Mouse (Mus musculus): ENCODE data around the gene Fbxl19. TPM values are rescaled to one million over a fixed set of nuclear protein-coding genes. Genes with fewer than 3 reads are reported as not detected.

The Fbxl19 gene
- polyA plus RNA-seq, 1 experiment from 2014 or later, result 6.2 TPM

DNA sequence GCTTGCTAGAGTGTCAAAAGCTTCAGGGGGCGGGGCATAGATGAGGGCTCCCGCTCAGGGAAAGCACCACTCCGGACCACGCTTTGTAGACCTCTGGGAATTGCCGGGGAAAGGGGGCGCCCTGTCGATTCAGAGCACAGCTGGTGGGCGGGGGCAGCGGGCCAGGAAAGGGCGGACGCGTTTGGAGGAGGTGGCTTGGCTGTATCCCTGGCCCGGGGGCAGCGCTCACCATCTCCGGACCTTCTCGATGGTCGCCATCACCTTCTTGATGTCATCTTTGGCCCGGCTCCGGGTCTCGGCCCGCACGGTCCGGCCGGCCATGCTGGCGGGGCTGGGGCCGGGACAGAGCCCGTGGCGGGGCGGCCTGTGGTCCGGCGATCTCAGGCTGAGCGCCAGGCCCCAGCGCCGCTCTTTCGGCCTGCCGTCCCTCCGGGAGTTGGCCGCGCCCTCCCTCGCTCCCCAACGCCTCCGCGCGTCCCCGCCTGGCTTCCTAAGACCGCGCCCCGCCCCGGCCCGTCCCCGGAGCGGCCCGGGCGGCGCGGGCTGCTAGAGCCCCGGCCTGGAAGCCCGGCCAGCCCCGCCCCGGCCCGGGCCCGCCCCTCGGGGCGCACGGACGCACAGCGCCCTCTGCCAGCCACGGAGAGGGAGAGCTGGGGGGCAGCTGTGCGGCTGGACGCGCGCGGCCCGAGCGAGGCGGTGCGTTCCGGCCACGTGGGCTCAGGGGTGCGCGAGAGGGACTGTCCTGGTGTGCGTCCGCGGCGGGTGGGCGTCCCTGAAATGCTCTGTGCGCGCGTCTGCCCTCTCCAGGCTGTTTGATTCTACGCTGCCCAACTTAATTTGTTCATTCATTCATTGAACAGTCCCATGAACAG lies 35.9 kb upstream of the Fbxl19 start, which contains the start of gene Bcl7c:
Gene Bcl7c (minus strand): TSS at position 727 of the 872 bp plus-strand sequence.
- H3K4me3 ChIP-seq (ENCODE audit: low read length), result peak within 1 kb of the TSS; percentile 70
- H3K27ac ChIP-seq (ENCODE audit: low read depth, low read length), result peak within 1 kb of the TSS; percentile 98
- no peaks in the 10 kb centered on the region for H3K27me3 ChIP-seq (ENCODE audit: control insufficient read depth, insufficient read depth, low read length)
- ATAC-seq (ENCODE audit: low FRiP score, low TSS enrichment), result peak; percentile 87
- H3K9ac ChIP-seq (ENCODE audit: low read depth, low read length), result peak within 1 kb of the TSS; percentile 82
- WGBS, result under 1% methylated on average over 68 of the region's 90 CpGs
- H3K4me1 ChIP-seq (ENCODE audit: control insufficient read depth, insufficient read depth, low read length), result peaks cover 38% of the 10 kb centered on the region
- peak within 1 kb of the TSS; percentile 67 for H3K4me2 ChIP-seq (replicated peaks; ENCODE audit: low read depth, low read length)
- H3K9me3 ChIP-seq (ENCODE audit: control insufficient read depth, low read length), result no peaks in the 10 kb centered on the region
- H3K36me3 ChIP-seq (ENCODE audit: control insufficient read depth, insufficient read depth, low read length), result peaks cover 33% of the 10 kb centered on the region

- Histone ChIP-seq H3K36me3 (ENCODE audit: control insufficient read depth, insufficient read depth, low read length) (peaks cover 24% of the 10 kb centered on the region), H3K4me3 (ENCODE audit: low read length) (peak overlapping the region; percentile 70; the same call in 1 of the 2 replicates), H3K9me3 (ENCODE audit: control insufficient read depth, low read length) (no peaks in the 10 kb centered on the region), H3K27me3 (ENCODE audit: control insufficient read depth, insufficient read depth, low read length) (no peaks in the 10 kb centered on the region), H3K4me2 (replicated peaks; ENCODE audit: low read depth, low read length) (peak overlapping the region; percentile 67), H3K9ac (ENCODE audit: low read depth, low read length) (peak overlapping the region; percentile 82; the same call in 1 of the 2 replicates), H3K27ac (ENCODE audit: low read depth, low read length) (peak overlapping the region; percentile 98), H3K4me1 (ENCODE audit: control insufficient read depth, insufficient read depth, low read length) (peaks cover 34% of the 10 kb centered on the region)
- WGBS, result 71% methylated on average over 5 of the region's 5 CpGs
- ATAC-seq (ENCODE audit: low FRiP score, low TSS enrichment), result no peak
These were observed 34.9 kb upstream of the Fbxl19 start for GRCm38 (mm10) chr7:127709261-127709979.

DNA sequence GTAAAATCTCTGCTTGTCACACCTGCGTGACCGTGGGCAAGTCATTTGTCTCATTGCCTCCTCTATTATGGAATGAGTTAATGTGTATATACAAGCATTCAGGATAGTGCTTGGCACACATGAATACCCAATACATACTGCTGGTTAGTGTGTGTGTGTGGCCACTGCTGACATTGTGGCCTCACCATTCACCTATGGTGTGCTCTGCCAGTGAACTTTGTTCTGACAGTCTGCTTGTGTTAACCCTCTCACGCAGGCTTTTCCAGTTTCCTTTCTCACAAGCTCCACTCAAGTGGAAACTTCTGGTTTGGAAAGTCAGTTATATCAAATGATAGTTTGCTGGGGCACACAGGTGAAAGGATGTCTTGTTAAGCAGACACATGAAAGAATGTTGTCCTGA lies 33.3 kb upstream of the Fbxl19 start:
- WGBS, result 79% methylated on average over 3 of the region's 3 CpGs
- no peaks in the 10 kb centered on the region for H3K9me3 ChIP-seq (ENCODE audit: control insufficient read depth, low read length)
- no peak overlapping the region for H3K9ac ChIP-seq (ENCODE audit: low read depth, low read length)
- no peak overlapping the region for H3K4me3 ChIP-seq (ENCODE audit: low read length)
- H3K4me2 ChIP-seq (replicated peaks; ENCODE audit: low read depth, low read length), result no peak overlapping the region
- H3K36me3 ChIP-seq (ENCODE audit: control insufficient read depth, insufficient read depth, low read length), result peaks cover 10% of the 10 kb centered on the region; the same call in 1 of the 2 replicates
- no peak for ATAC-seq (ENCODE audit: low FRiP score, low TSS enrichment)
- H3K4me1 ChIP-seq (ENCODE audit: control insufficient read depth, insufficient read depth, low read length), result peaks cover 33% of the 10 kb centered on the region
- H3K27ac ChIP-seq (ENCODE audit: low read depth, low read length), result no peak overlapping the region
- H3K27me3 ChIP-seq (ENCODE audit: control insufficient read depth, insufficient read depth, low read length), result no peaks in the 10 kb centered on the region

GRCm38 (mm10) chr7:127711456-127711855 lies 32.9 kb upstream of the Fbxl19 start:
- no peak overlapping the region for H3K9ac ChIP-seq (ENCODE audit: low read depth, low read length)
- H3K4me3 ChIP-seq (ENCODE audit: low read length), result no peak overlapping the region
- H3K4me1 ChIP-seq (ENCODE audit: control insufficient read depth, insufficient read depth, low read length), result peaks cover 33% of the 10 kb centered on the region
- WGBS, result 59% methylated on average over 3 of the region's 3 CpGs
- H3K36me3 ChIP-seq (ENCODE audit: control insufficient read depth, insufficient read depth, low read length), result peaks cover 6% of the 10 kb centered on the region; the same call in 1 of the 2 replicates
- no peak overlapping the region for H3K4me2 ChIP-seq (replicated peaks; ENCODE audit: low read depth, low read length)
- no peaks in the 10 kb centered on the region for H3K27me3 ChIP-seq (ENCODE audit: control insufficient read depth, insufficient read depth, low read length)
- ATAC-seq (ENCODE audit: low FRiP score, low TSS enrichment), result no peak
- H3K27ac ChIP-seq (ENCODE audit: low read depth, low read length), result peak overlapping the region; percentile 95; the same call in 1 of the 2 replicates
- no peaks in the 10 kb centered on the region for H3K9me3 ChIP-seq (ENCODE audit: control insufficient read depth, low read length)

DNA sequence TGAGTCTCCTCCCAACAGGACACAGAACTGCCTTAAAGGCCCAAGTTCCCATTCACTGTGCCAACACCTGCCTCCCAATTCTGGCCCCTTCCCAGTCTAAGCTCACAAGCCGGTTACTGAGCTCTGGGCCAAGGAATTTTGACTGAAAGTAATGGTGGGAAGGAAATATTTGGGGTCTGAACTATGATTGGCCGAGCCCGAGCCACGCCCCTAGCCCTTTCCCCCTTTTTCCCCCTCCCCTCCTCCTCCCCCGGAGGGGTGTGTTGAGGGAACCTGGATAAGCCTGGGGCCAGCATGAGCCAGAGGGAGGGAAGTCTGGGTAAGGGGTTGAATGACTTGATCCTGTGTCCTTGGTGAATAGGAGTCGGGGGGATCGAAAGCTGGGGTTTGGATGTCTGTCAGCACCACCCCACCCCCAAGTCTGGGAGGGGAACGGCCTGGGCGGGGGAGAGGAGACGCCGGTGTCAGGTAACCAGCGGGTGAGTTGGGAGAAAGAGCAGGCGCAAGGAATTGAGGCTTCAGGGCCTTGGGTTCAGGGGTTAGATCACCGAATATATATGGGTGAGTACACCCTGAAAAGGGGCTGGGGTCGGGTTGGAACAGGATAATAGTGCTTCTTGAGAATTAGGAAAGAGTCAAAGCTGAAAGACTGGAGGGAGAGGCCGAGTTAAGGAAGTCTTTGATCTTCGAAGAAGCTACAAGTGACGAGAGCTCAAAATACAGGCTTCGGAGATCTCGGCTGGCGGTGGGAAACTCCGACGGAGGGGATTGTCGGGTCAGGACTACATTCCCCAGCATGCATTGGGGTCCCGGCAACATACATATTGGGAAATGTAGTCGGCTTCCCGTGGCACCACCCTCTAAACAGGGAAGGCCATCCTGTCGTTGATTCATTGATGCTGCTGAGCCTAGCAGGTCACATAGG lies 31.6 kb upstream of the Fbxl19 start, which contains the start of gene Ctf1:
Gene Ctf1 (plus strand): TSS at position 276 of the 925 bp plus-strand sequence.
- H3K4me1 ChIP-seq (ENCODE audit: control insufficient read depth, insufficient read depth, low read length), result peaks cover 26% of the 10 kb centered on the region
- H3K36me3 ChIP-seq (ENCODE audit: control insufficient read depth, insufficient read depth, low read length), result no peaks in the 10 kb centered on the region
- peak; percentile 41 for ATAC-seq (ENCODE audit: low FRiP score, low TSS enrichment)
- peak within 1 kb of the TSS; percentile 95 for H3K27ac ChIP-seq (ENCODE audit: low read depth, low read length)
- no peaks in the 10 kb centered on the region for H3K27me3 ChIP-seq (ENCODE audit: control insufficient read depth, insufficient read depth, low read length)
- H3K4me2 ChIP-seq (replicated peaks; ENCODE audit: low read depth, low read length), result peak within 1 kb of the TSS; percentile 47
- peak within 1 kb of the TSS; percentile 19 for H3K9ac ChIP-seq (ENCODE audit: low read depth, low read length)
- peak within 1 kb of the TSS; percentile 37 for H3K4me3 ChIP-seq (ENCODE audit: low read length)
- H3K9me3 ChIP-seq (ENCODE audit: control insufficient read depth, low read length), result no peaks in the 10 kb centered on the region
- 1% methylated on average over 28 of the region's 28 CpGs for WGBS

- no peaks in the 10 kb centered on the region for H3K36me3 ChIP-seq (ENCODE audit: control insufficient read depth, insufficient read depth, low read length)
- WGBS, result 91% methylated on average over 4 of the region's 4 CpGs
- peaks cover 19% of the 10 kb centered on the region for H3K4me1 ChIP-seq (ENCODE audit: control insufficient read depth, insufficient read depth, low read length)
- no peak overlapping the region for H3K9ac ChIP-seq (ENCODE audit: low read depth, low read length)
- H3K4me2 ChIP-seq (replicated peaks; ENCODE audit: low read depth, low read length), result no peak overlapping the region
- no peaks in the 10 kb centered on the region for H3K9me3 ChIP-seq (ENCODE audit: control insufficient read depth, low read length)
- no peaks in the 10 kb centered on the region for H3K27me3 ChIP-seq (ENCODE audit: control insufficient read depth, insufficient read depth, low read length)
- no peak overlapping the region for H3K27ac ChIP-seq (ENCODE audit: low read depth, low read length)
- ATAC-seq (ENCODE audit: low FRiP score, low TSS enrichment), result no peak
- no peak overlapping the region for H3K4me3 ChIP-seq (ENCODE audit: low read length)
These were observed 29.5 kb upstream of the Fbxl19 start for GRCm38 (mm10) chr7:127714816-127715215.

- 2% methylated on average over 39 of the region's 41 CpGs for WGBS
- H3K4me2 ChIP-seq (replicated peaks; ENCODE audit: low read depth, low read length), result peak overlapping the region; percentile 73
- peak overlapping the region; percentile 60 for H3K9ac ChIP-seq (ENCODE audit: low read depth, low read length)
- peak overlapping the region; percentile 38 for H3K4me3 ChIP-seq (ENCODE audit: low read length)
- ATAC-seq (ENCODE audit: low FRiP score, low TSS enrichment), result peak; percentile 69
- no peaks in the 10 kb centered on the region for H3K36me3 ChIP-seq (ENCODE audit: control insufficient read depth, insufficient read depth, low read length)
- no peaks in the 10 kb centered on the region for H3K27me3 ChIP-seq (ENCODE audit: control insufficient read depth, insufficient read depth, low read length)
- H3K4me1 ChIP-seq (ENCODE audit: control insufficient read depth, insufficient read depth, low read length), result peaks cover 10% of the 10 kb centered on the region
- no peaks in the 10 kb centered on the region for H3K9me3 ChIP-seq (ENCODE audit: control insufficient read depth, low read length)
- no peak overlapping the region for H3K27ac ChIP-seq (ENCODE audit: low read depth, low read length)
These were observed 27.4 kb upstream of the Fbxl19 start for GRCm38 (mm10) chr7:127716992-127717391.

- Histone ChIP-seq H3K27me3 (ENCODE audit: control insufficient read depth, insufficient read depth, low read length) (no peaks in the 10 kb centered on the region), H3K27ac (ENCODE audit: low read depth, low read length) (no peak overlapping the region), H3K4me1 (ENCODE audit: control insufficient read depth, insufficient read depth, low read length) (peaks cover 4% of the 10 kb centered on the region), H3K36me3 (ENCODE audit: control insufficient read depth, insufficient read depth, low read length) (no peaks in the 10 kb centered on the region), H3K9me3 (ENCODE audit: control insufficient read depth, low read length) (no peaks in the 10 kb centered on the region), H3K4me3 (ENCODE audit: low read length) (no peak overlapping the region), H3K4me2 (replicated peaks; ENCODE audit: low read depth, low read length) (no peak overlapping the region), H3K9ac (ENCODE audit: low read depth, low read length) (no peak overlapping the region)
- WGBS, result 95% methylated on average over 6 of the region's 6 CpGs
- ATAC-seq (ENCODE audit: low FRiP score, low TSS enrichment), result no peak
These were observed 26.0 kb upstream of the Fbxl19 start for GRCm38 (mm10) chr7:127718339-127718738.
